In the genomic region with DNA sequence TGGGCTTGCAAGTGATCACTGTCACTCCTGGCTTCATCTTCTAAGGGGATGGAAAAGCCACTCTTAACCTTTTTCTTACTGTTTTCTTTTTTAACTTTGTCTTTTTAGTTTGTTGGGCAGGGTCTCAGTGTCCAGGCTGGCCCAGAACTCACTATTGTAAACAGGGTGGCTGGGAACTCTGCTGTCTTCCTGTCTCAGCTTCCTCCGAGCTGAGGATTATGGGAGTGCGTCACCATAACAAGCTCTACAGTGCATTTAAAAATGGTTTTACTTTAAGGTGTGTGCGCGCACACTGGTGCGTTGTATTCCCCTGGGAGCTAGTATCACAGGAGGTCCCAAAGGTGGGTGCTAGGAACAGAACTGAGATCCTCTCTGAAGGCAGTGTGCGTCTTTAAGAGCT, we compare ENCODE assay signal across 9 mouse cellular contexts. TPM values are rescaled to one million over a fixed set of nuclear protein-coding genes. Genes with fewer than 3 reads are reported as not detected.
A peak's percentile ranks its signal among the peaks of the same experiment; 100 is the strongest.
DNase-seq lines count a peak whose midpoint lies in the region; ATAC-seq and TF ChIP-seq lines count a peak whose summit lies in the region.
"Had no signal": no experiment of that assay in that cellular context is flagged by ENCODE, and none has a peak within 500 bp of the region (broad histone marks: within the 10 kb centered on the region; RNA-seq: fewer than 3 reads in every experiment).

No protein-coding gene starts in this region.

- H3K4me2 ChIP-seq in embryonic facial prominence, embryonic 11.5 days (ENCODE audit: low read depth, low read length) = peak overlapping the region; percentile 62
- peak overlapping the region; percentile 82 for H3K4me2 ChIP-seq in hindbrain, embryonic 13.5 days

- H3K4me1 ChIP-seq in embryonic facial prominence, embryonic 11.5 days (ENCODE audit: control insufficient read depth, insufficient read depth, low read length) = no peaks in the 10 kb centered on the region
- peaks cover 14% of the 10 kb centered on the region for H3K4me1 ChIP-seq in hindbrain, embryonic 13.5 days (replicated peaks)

- peak; percentile 24 for DNase-seq in gastrocnemius, adult 2 months
- no peak for DNase-seq in gastrocnemius, postnatal 10 days
- no peak for DNase-seq in embryonic facial prominence, embryonic 11.5 days (ENCODE audit: low spot score)
- peak; percentile 23 for DNase-seq in lung, postnatal 14 days
- DNase-seq in thymus, postnatal 36 days = peak; percentile 32 to 45
- no peak for DNase-seq in cerebellum, adult 8-10 months
- no peak for DNase-seq in Muller cell, postnatal 12 days (ENCODE audit: inconsistent ontology term)

- H3K27ac ChIP-seq in gastrocnemius, adult 2 months = peak overlapping the region; percentile 81
- H3K27ac ChIP-seq in embryonic facial prominence, embryonic 11.5 days (replicated peaks; ENCODE audit: low read depth, low read length) = no peak overlapping the region
- no peak overlapping the region for H3K27ac ChIP-seq in hindbrain, embryonic 13.5 days

- TF ChIP-seq CTCF in gastrocnemius, adult 2 months (IDR thresholded peaks at IDR 0.05) = no peak

- intact Hi-C loops in gastrocnemius, adult 2 months (cut with DNase I) = no loop called here

- ATAC-seq in embryonic facial prominence, embryonic 11.5 days (replicated peaks; ENCODE audit: insufficient number of reproducible peaks, low FRiP score, low TSS enrichment, low read depth) = no peak
- no peak for ATAC-seq in hindbrain, embryonic 13.5 days (ENCODE audit: low FRiP score)

- WGBS in embryonic facial prominence, embryonic 11.5 days = 73% methylated on average over 6 of the region's 6 CpGs
- WGBS in hindbrain, embryonic 13.5 days = 80% methylated on average over 6 of the region's 6 CpGs

- no peaks in the 10 kb centered on the region for H3K9me3 ChIP-seq in embryonic facial prominence, embryonic 11.5 days (replicated peaks; ENCODE audit: control insufficient read depth, low read length)
- H3K9me3 ChIP-seq in hindbrain, embryonic 13.5 days = no peaks in the 10 kb centered on the region

- peak overlapping the region; percentile 50 for H3K9ac ChIP-seq in embryonic facial prominence, embryonic 11.5 days (replicated peaks; ENCODE audit: low read length)
- H3K9ac ChIP-seq in hindbrain, embryonic 13.5 days = peak overlapping the region; percentile 72

- no peaks in the 10 kb centered on the region for H3K27me3 ChIP-seq in embryonic facial prominence, embryonic 11.5 days (ENCODE audit: control insufficient read depth, insufficient read depth, low read length)
- H3K27me3 ChIP-seq in hindbrain, embryonic 13.5 days = peaks cover 20% of the 10 kb centered on the region

- no peaks in the 10 kb centered on the region for H3K36me3 ChIP-seq in embryonic facial prominence, embryonic 11.5 days (replicated peaks; ENCODE audit: control insufficient read depth, insufficient read depth, low read depth, low read length)
- H3K36me3 ChIP-seq in hindbrain, embryonic 13.5 days = no peaks in the 10 kb centered on the region

- H3K4me3 ChIP-seq in gastrocnemius, adult 2 months = peak overlapping the region; percentile 92
- peak overlapping the region; percentile 52 for H3K4me3 ChIP-seq in embryonic facial prominence, embryonic 11.5 days (ENCODE audit: low read depth, low read length)
- H3K4me3 ChIP-seq in hindbrain, embryonic 13.5 days = peak overlapping the region; percentile 51

RNA-seq across cellular contexts. Expression of gene Fam234b, which starts 29.3 kb away (rescaled TPM):
- total RNA-seq in gastrocnemius, adult 2 months (2021) = 1 to 10 TPM; 2.7 to 3.8 TPM
- total RNA-seq in gastrocnemius, postnatal 10 days (2021) = 1 to 10 TPM; 3.0 to 6.9 TPM
- 25.0 and 25.2 TPM in 2 replicates for polyA plus RNA-seq in embryonic facial prominence, embryonic 11.5 days (2014; fragmentation: Nextera tagmentation; extraction: Ambion mirVana)
- 85.5 and 87.9 TPM in 2 replicates for polyA plus RNA-seq in hindbrain, embryonic 13.5 days (2015; fragmentation: Nextera tagmentation; extraction: Ambion mirVana)

RNA-seq across cellular contexts. Expression of gene Hebp1, which starts 29.4 kb away (rescaled TPM):
- total RNA-seq in gastrocnemius, adult 2 months (2021) = 10 to 100 TPM in 1 of 2 experiments, 1 to 10 TPM in 1; 3.8 to 10.3 TPM
- 10 to 100 TPM; 11.5 to 16.8 TPM for total RNA-seq in gastrocnemius, postnatal 10 days (2021)
- 3.1 and 3.7 TPM in 2 replicates for polyA plus RNA-seq in embryonic facial prominence, embryonic 11.5 days (2014; fragmentation: Nextera tagmentation; extraction: Ambion mirVana)
- polyA plus RNA-seq in hindbrain, embryonic 13.5 days (2015; fragmentation: Nextera tagmentation; extraction: Ambion mirVana) = 2.9 and 4.2 TPM in 2 replicates

RNA-seq across cellular contexts. Expression of gene Gprc5d, which starts 50.4 kb away (rescaled TPM):
- total RNA-seq in gastrocnemius, adult 2 months (2021) = not detected
- not detected for total RNA-seq in gastrocnemius, postnatal 10 days (2021)
- not detected in 2 replicates for polyA plus RNA-seq in embryonic facial prominence, embryonic 11.5 days (2014; fragmentation: Nextera tagmentation; extraction: Ambion mirVana)
- not detected in 2 replicates for polyA plus RNA-seq in hindbrain, embryonic 13.5 days (2015; fragmentation: Nextera tagmentation; extraction: Ambion mirVana)
- total RNA-seq: heart, postnatal 14 days had no signal

Comparison
In these comparisons a context has a peak if more than half of its experiments do, and no peak if none do; other contexts are left out.
1. DNase-seq: peak in gastrocnemius, adult 2 months (single experiment), lung, postnatal 14 days (single experiment) and thymus, postnatal 36 days (2 of 2); none in gastrocnemius, postnatal 10 days (single experiment), embryonic facial prominence, embryonic 11.5 days (single experiment), cerebellum, adult 8-10 months (single experiment) and Muller cell, postnatal 12 days (single experiment).
2. Peak in every context shown above with its lines, with median percentiles within 50 percentile points of each other: H3K4me3 ChIP-seq.